Mouse (Mus musculus): ENCODE measurements around the gene Olfr1348.

- TF ChIP-seq POLR2A (IDR thresholded peaks at IDR 0.05; ENCODE audit: borderline replicate concordance, extremely low read depth, insufficient read depth, insufficient read length, poor library complexity, severe bottlenecking) (no peak), CTCF (IDR thresholded peaks at IDR 0.05; ENCODE audit: borderline replicate concordance, extremely low read depth, insufficient read depth, insufficient read length) (no peak)
Measured at GRCm38 (mm10) chr7:6499655-6500054, 8.9 kb downstream of the Olfr1348 start, which contains the start of gene Olfr1347.
